Mouse (Mus musculus): ENCODE results near the gene Actl6b.
A peak's percentile ranks its signal among the peaks of the same experiment; 100 is the strongest.
"Not testable (repeated sequence)": the region's sequence is repeated elsewhere in the genome, so short reads cannot be mapped to it uniquely, and the experiment has no call there.

Gene Actl6b

DNA sequence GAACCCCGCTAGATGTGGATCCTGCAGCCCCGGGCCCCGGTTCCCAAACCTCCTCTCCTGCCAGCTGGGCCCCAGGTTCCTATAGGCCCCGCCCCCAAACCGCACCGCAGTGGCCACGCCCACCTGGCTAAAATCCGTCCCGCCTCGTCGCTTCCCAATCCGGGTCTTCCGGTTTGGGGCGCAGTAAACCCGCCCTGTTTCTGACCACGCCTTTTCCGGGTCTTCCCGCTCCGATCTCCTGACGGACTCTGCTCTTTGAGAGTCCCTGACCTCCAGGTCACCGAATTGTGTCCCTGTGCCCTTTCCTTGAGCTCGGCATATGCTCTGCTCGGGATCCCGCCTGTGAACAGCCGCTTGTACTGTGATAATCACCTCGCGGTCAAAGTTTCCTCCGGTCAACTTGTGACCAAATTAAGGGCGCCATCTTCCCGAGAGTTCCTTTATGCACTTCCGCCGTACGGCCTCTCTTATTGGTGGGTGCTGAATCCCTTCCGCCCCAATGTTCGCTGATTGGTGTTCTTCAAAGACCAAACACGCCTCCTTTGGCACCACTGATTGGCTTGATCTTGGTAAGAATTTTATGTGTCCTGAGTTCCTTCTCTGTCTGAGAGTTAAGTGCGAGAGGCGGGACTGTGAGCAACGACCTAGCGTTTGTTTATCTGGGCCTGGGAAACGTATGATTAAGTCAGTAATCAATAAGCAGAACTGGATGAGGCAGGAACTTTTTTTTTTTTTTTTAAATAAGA is 47.5 kb downstream of the Actl6b start, which contains the start of gene Mospd3:
TSS of gene Mospd3 (minus strand) at position 440 of the 746 bp plus-strand sequence.
- DNase-seq (ENCODE audit: low read depth, low spot score), result peak; percentile 100

DNA sequence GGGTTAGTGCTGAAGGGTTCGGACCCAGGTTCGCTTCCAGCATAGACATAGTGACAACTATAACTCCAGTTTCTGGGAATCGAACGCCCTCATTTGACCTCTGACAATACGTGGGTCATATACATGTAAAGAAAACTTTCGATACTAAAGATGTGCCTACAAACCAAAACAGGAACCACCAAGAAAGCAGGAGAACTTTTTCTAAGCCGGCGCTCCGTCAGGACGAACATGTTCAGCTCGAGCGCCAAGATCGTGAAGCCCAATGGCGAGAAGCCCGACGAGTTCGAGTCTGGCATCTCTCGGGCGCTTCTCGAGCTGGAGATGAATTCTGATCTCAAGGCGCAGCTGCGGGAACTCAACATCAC is 48.0 kb downstream of the Actl6b start:
- DNase-seq (ENCODE audit: low read depth, low spot score), result no peak

DNA sequence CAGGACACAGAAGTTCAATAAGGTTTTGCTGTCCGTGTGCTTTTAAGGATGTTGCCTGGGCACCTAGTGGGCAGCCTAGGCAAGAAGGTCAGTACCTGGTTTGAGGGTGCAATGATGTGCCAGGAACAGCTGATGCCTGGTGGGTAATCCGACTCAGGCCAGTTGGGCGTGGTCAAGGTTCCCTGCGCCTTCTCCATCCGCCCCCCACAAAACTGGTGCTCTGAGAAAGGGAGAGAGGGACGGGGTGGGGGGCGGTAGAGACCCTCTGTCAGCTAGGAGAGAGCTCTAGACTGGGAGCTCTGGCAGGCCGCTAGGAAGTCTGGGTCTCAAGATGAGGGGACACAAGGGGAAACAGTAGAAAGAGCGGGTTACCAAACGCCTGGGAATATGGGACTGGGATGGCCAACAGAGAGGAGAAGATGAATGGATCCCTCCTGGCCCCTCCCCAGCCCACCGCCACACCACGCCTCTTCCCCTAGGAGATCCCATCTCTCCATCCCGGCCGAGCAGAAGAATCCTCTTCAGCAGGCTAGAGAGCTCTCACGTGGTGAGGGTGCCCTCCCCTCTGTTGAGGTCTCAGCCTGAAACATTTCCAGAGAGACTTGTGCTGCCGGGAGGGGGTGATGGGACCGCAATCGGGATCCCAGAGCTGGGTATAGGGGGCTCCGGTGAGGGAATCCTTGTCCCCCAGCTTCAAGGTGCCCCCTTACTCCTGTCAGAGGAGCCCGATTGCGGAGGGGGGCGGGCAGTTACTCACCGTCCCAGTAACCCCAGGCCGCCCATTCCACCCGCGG is 54.7 kb downstream of the Actl6b start:
- no peak for DNase-seq (ENCODE audit: low read depth, low spot score)

DNA sequence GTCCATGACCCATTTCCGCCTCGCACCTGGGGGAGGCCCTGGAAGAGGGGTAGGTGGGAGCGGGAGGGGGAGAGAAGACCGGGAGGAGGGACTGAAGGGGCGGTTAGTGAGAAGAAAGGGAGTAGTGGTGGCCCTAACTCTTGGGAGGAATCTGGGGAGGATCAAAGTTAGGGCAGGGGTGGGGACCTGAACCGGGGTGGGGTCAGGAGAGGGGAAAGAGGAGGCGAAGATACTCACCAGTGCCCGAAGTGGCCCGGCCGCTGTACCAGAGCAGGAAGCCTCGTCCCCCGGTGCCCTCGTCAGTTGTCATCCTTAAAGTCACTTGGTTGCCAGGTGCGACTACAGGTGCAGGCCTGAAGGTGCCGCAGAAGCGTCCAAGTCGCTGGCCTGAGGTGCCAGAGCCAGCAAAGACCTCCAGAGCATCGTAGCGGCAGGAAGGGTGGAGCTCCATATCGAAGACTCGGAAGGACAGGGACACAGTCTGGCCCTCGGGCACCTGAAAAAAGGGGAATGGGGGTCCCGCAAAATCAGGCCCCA is 55.4 kb downstream of the Actl6b start:
- DNase-seq (ENCODE audit: low read depth, low spot score), result no peak

DNA sequence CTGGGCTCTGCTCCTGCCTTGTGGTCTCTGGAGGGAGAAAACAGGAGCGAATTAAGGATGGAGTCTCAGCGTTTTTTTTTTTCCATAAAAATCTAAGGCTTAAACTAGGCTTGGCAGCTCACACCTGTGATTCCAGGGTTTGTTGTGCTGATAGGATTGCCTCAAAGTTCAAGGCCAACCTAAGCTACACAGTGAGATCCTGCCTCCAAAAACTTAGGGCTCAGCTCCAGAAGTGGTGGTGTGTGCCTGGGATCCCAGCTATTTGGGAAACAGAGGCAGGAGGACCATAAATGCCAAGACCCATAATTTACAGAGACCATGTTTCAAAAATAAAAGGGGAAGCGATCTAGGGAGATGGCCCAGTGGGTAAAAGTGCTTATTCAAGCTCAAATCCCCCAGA is 56.0 kb downstream of the Actl6b start:
- no peak for DNase-seq (ENCODE audit: low read depth, low spot score)

DNA sequence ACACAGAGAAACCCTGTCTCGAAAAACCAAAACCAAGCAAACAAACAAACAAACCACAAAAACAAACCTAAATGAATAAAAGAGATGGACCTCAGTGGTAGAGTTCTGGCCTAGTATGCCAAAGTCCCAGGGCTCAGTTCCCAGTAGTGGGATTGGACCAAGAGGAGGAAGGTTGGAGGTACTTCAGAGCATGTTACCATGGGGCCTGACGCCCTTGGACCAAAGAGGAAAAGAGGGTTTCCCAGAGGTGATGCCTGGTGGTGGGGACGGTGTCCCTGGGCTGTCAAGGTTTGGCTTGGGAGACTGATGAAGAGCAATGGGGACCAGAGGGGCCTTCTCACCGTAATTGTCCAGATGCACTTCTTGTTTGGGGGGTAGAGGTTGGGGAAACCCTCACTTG is 56.7 kb downstream of the Actl6b start:
- DNase-seq (ENCODE audit: low read depth, low spot score), result no peak

DNA sequence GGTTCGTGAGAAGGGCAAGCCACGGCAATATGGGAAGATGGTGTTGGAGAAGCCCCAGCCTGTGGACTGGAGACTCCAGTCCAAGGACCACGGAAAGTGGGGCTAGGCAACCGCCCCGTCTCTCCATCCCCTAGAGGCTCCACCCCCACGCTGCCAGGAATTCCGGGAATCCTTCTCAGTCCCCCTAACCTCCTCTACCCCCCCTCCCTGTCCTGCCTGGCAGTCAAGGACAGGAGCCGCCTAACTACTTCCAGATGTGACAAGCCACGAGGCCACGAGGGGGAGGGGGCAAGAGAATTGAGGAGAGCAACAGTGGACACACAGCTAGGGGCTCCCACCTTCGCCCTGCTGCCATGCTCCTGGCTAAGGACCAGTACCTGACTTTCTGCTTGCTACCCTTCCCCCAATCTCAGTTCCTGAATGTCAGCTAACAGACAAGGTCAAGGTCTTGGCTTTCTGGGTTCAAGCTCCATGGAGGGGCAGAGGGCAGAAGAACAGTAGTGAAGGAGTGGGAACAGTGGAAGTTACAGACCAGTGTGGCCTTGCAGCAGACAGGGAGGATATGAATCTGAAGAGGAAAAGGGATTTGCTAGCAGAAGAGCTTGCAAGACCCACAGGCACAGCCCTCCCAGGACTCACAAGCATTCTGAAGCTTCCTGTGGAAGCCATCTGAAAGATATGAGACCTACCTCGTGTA is 57.4 kb downstream of the Actl6b start:
- DNase-seq (ENCODE audit: low read depth, low spot score), result no peak

DNA sequence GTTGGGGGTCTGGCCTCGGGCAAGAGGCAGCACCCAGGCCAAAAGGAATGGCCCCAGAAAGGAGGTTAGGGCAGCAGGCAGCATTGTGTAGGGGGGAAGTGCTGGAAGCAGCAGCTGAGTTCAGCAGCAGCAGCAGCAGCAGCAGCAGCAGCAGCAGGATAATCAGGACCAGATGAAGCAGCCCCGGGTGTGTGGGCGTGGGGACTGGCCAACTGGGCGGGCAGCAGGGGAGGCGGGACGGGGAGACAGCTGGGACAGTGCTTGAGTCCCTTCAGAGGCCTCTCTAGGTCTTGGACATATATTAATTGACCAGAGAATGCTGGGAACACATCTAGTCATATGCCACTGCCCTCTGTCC is 57.9 kb downstream of the Actl6b start:
- no peak for DNase-seq (ENCODE audit: low read depth, low spot score)

DNA sequence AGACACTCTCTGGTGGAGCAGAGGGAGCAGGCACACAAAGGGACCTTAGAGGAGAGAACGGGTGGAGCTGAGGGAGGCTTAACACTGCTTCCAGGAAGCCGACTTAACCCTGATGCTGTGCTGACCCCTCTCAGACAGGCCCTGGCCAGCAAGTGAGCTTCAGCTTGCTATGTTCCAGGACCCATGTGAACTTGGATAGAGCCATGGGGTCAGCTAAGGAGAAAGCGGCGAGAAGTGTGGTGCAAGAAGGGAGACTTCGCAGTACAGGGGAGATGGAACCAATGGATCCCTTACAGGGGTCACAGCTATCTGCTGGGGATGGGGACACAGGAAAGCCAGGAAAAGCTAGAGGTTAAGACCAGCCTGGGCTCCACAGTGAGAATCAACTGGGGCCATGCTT is 59.8 kb downstream of the Actl6b start:
- no peak for DNase-seq (ENCODE audit: low read depth, low spot score)

DNA sequence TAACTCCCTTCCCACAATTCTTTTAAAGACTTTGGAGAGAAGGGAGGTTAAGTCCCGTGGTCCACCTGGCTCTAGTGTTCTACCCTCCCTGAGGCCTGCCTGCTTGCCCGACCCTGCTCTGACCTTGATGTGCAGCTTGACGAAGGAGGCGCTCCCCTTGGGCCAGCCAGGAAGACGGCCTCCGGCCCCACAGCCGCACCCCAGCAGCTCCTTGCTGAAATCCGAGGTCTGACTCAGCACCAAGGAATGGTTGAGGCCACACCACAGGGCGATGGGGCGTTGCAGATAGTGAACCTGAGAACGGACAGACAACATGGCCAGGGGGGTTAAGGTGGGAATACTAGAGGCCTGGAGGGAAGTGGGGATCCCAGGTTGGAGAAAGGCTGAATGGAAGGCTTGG is 60.2 kb downstream of the Actl6b start, which contains the start of gene Pcolce:
TSS of gene Pcolce (minus strand) at position 235 of the 400 bp plus-strand sequence.
- DNase-seq (ENCODE audit: low read depth, low spot score), result no peak

DNA sequence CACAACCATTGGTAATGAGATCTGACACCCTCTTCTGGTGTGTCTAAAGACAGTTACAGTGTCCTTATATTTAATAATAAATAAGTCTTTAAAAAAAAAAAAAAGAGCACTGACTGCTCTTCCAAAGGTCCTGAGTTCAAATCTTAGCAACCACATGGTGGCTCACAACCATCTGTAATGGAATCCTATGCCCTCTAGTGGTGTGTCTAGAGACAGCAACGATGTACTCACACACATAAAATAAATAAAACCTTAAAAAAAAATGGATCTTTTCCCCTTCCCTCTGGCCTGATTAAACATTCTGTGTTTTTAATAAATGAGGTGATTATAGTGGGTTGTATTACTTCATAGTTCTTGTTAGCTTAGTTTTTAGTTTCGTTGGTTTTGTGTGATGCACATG is 61.6 kb downstream of the Actl6b start:
- not testable (repeated sequence) for DNase-seq (ENCODE audit: low read depth, low spot score)

DNA sequence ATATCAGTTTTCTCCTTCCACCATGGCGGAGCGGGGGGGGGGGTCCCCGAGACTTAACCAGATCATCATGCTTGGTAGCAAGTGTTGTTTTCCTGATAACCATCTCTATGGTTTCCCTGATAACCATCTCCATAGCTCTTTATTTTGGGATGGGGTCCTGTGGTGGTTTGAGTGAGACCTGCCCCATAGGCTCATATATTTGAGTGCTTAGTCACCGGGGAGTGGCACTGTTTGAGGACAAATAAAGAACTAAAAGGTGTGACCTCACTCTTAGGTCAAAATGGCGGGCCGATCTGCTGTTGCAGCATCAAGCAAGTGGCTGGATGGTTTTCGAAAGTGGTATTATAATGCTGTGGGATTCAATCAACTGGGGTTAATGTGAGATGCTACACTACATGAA is 62.0 kb downstream of the Actl6b start:
- DNase-seq (ENCODE audit: low read depth, low spot score), result no peak
